Mouse (Mus musculus): ENCODE data around the gene Vasp. TPM values are rescaled to one million over a fixed set of nuclear protein-coding genes. Genes with fewer than 3 reads are reported as not detected.

Gene Vasp
- total and polyA plus RNA-seq, 3 experiments, result 130 to 185 TPM; not detected in 1

DNA sequence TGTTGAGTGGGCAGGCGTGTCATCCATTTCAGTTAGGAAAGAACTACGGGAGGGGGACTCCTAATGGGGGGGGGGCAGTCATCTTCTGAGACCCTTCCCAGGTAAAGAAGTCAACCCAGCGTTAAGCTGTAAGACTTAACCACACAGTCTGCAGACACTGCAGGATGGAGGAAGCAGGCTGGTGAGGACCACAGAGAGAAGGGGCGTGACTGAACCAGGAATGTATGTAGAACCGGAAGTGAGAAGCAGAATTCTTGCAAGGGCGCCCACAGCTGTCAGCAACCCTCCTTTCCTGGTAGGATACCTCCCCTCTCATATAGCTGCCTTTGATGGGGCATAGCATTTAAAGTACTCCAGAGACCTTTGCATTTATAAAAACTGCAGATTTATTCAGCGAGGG, 15.1 kb downstream of the Vasp start:
- Histone ChIP-seq H3K79me2 (ENCODE audit: control insufficient read depth, insufficient read depth, low read length, poor library complexity) (no peaks in the 10 kb centered on the region), H3K27me3 (ENCODE audit: control insufficient read depth in 1 of 2, insufficient read depth in 2 of 2, low read length in 2 of 2) (no peaks in the 10 kb centered on the region), H3K9me3 (replicated peaks; ENCODE audit: insufficient read depth, low read length) (no peaks in the 10 kb centered on the region), H3K36me3 (ENCODE audit: control insufficient read depth in 1 of 2, insufficient read depth in 2 of 2, low read length in 2 of 2) (peaks cover 2 to 3% of the 10 kb centered on the region in 2 experiments; a peak in 3 of 4 replicates), H3K4me3 (ENCODE audit: control insufficient read depth in 1 of 2, insufficient read depth in 1 of 2, low read depth in 2 of 2, low read length in 2 of 2) (no peak overlapping the region), H3K4me1 (ENCODE audit: control insufficient read depth in 1 of 2, insufficient read depth in 2 of 2, low read length in 2 of 2) (no peaks in the 10 kb centered on the region), H3K9ac (ENCODE audit: control insufficient read depth, low read depth, low read length, poor library complexity, severe bottlenecking) (no peak overlapping the region), H3K27ac (ENCODE audit: control insufficient read depth, low read depth, low read length) (no peak overlapping the region)
- TF ChIP-seq RCOR1 (IDR thresholded peaks at IDR 0.05; ENCODE audit: low read depth, low read length) (no peak), ZNF384 (IDR thresholded peaks at IDR 0.05; ENCODE audit: low read depth, low read length) (no peak), MEF2A (IDR thresholded peaks at IDR 0.05; ENCODE audit: extremely low read depth, insufficient replicate concordance, low read depth, low read length, poor library complexity, severe bottlenecking) (no peak)
- DNase-seq (ENCODE audit: low read depth, low spot score), result no peak

DNA sequence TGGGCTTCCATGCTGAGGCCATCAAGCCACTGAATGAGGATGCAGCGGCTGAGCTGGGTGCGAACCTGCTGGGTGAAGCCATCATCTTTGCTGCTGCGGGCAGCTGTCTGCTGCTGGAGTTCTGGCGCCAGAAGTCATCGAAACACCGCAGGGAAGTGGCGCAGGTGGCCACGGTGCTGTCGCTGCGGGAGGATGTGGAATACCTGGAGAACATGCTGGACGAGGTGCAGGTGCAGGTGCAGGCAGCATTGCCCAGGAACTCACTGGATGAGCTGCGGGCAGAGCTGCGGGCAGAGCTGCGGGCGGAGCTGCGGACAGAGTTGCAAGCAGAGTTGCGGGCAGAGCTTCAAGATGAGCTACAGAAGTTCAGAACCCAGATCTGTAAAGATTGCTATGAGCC, 16.2 kb downstream of the Vasp start:
- no peak for DNase-seq (ENCODE audit: low read depth, low spot score)
- Histone ChIP-seq H3K36me3 (ENCODE audit: control insufficient read depth in 1 of 2, insufficient read depth in 2 of 2, low read length in 2 of 2) (peaks cover 2 to 3% of the 10 kb centered on the region in 2 experiments; a peak in 3 of 4 replicates), H3K27me3 (ENCODE audit: control insufficient read depth in 1 of 2, insufficient read depth in 2 of 2, low read length in 2 of 2) (no peaks in the 10 kb centered on the region), H3K79me2 (ENCODE audit: control insufficient read depth, insufficient read depth, low read length, poor library complexity) (no peaks in the 10 kb centered on the region), H3K9me3 (replicated peaks; ENCODE audit: insufficient read depth, low read length) (no peaks in the 10 kb centered on the region), H3K4me1 (ENCODE audit: control insufficient read depth in 1 of 2, insufficient read depth in 2 of 2, low read length in 2 of 2) (no peaks in the 10 kb centered on the region), H3K27ac (ENCODE audit: control insufficient read depth, low read depth, low read length) (no peak overlapping the region), H3K9ac (ENCODE audit: control insufficient read depth, low read depth, low read length, poor library complexity, severe bottlenecking) (no peak overlapping the region), H3K4me3 (ENCODE audit: control insufficient read depth in 1 of 2, insufficient read depth in 1 of 2, low read depth in 2 of 2, low read length in 2 of 2) (no peak overlapping the region)
- TF ChIP-seq MAFK (IDR thresholded peaks at IDR 0.05; ENCODE audit: borderline replicate concordance, low read depth, low read length) (no peak), BHLHE40 (IDR thresholded peaks at IDR 0.05; ENCODE audit: borderline replicate concordance, low read depth, low read length) (no peak), MXI1 (IDR thresholded peaks at IDR 0.05; ENCODE audit: low read depth, low read length) (no peak), NRF1 (IDR thresholded peaks at IDR 0.05; ENCODE audit: insufficient read depth, low read depth, low read length, poor library complexity, severe bottlenecking) (no peak), USF2 (IDR thresholded peaks at IDR 0.05; ENCODE audit: borderline replicate concordance in 1 of 2, insufficient read depth in 1 of 2, low read depth in 1 of 2, low read length in 2 of 2) (no peak), CTCF (IDR thresholded peaks at IDR 0.05 in 2 of 3, conservative IDR thresholded peaks at IDR 0.05 in 1 of 3; ENCODE audit: control insufficient read depth in 1 of 3, insufficient read depth in 1 of 3, low read depth in 2 of 3, low read length in 3 of 3, poor library complexity in 1 of 3, severe bottlenecking in 1 of 3) (no peak), MAX (IDR thresholded peaks at IDR 0.05; ENCODE audit: low read length) (no peak), MYB (IDR thresholded peaks at IDR 0.05; ENCODE audit: low read depth, low read length) (no peak), ETS1 (IDR thresholded peaks at IDR 0.05; ENCODE audit: low read depth, low read length) (no peak), ZNF384 (IDR thresholded peaks at IDR 0.05; ENCODE audit: low read depth, low read length) (no peak)

DNA sequence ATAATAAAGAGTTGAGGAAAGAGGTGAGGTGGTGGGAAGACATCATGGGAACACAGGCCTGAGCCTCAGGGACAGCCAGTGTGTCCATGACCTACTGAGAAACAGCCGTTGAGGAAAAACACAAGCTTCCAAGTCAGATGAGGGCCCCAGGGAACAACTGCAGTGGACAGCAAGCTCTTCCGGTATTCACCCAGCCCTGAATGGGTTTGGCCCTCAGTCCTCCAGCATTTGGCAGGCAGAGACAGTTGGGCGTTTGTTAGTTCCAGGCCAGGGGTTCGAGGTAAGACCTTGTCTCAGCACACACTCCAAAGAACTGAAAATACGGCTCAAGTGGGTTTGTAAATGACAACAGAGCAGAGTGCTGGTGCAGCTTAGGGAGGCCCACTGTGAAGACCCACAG, 18.2 kb downstream of the Vasp start:
- H3K36me3 ChIP-seq (ENCODE audit: control insufficient read depth in 1 of 2, insufficient read depth in 2 of 2, low read length in 2 of 2), result peaks cover 0 to 3% of the 10 kb centered on the region in 2 experiments; a peak in 2 of 4 replicates
- H3K9ac ChIP-seq (ENCODE audit: control insufficient read depth, low read depth, low read length, poor library complexity, severe bottlenecking), result no peak overlapping the region
- H3K4me1 ChIP-seq (ENCODE audit: control insufficient read depth in 1 of 2, insufficient read depth in 2 of 2, low read length in 2 of 2), result no peaks in the 10 kb centered on the region
- no peak overlapping the region for H3K4me3 ChIP-seq (ENCODE audit: control insufficient read depth in 1 of 2, insufficient read depth in 1 of 2, low read depth in 2 of 2, low read length in 2 of 2)
- DNase-seq (ENCODE audit: low read depth, low spot score), result no peak
- no peaks in the 10 kb centered on the region for H3K27me3 ChIP-seq (ENCODE audit: control insufficient read depth in 1 of 2, insufficient read depth in 2 of 2, low read length in 2 of 2)
- no peaks in the 10 kb centered on the region for H3K79me2 ChIP-seq (ENCODE audit: control insufficient read depth, insufficient read depth, low read length, poor library complexity)
- TF ChIP-seq MAFK (IDR thresholded peaks at IDR 0.05; ENCODE audit: borderline replicate concordance, low read depth, low read length), result no peak
- no peak for TF ChIP-seq CHD1 (IDR thresholded peaks at IDR 0.05; ENCODE audit: low read depth, low read length)
- TF ChIP-seq ZMIZ1 (IDR thresholded peaks at IDR 0.05; ENCODE audit: low read depth, low read length), result no peak
- no peak for TF ChIP-seq RCOR1 (IDR thresholded peaks at IDR 0.05; ENCODE audit: low read depth, low read length)
- TF ChIP-seq KAT2A (conservative IDR thresholded peaks at IDR 0.05; ENCODE audit: low read depth, low read length), result no peak
- no peak for TF ChIP-seq POLR2A (IDR thresholded peaks at IDR 0.05; ENCODE audit: control insufficient read depth in 1 of 2, insufficient read depth in 1 of 2, low read depth in 1 of 2, low read length in 2 of 2, poor library complexity in 1 of 2)
- TF ChIP-seq USF1 (IDR thresholded peaks at IDR 0.05; ENCODE audit: low read depth, low read length), result no peak
- no peak for TF ChIP-seq MAZ (IDR thresholded peaks at IDR 0.05; ENCODE audit: low read depth, low read length)
- no peak for TF ChIP-seq USF2 (IDR thresholded peaks at IDR 0.05; ENCODE audit: borderline replicate concordance in 1 of 2, insufficient read depth in 1 of 2, low read depth in 1 of 2, low read length in 2 of 2)
- TF ChIP-seq MXI1 (IDR thresholded peaks at IDR 0.05; ENCODE audit: low read depth, low read length), result no peak
- no peak overlapping the region for H3K27ac ChIP-seq (ENCODE audit: control insufficient read depth, low read depth, low read length)
- no peaks in the 10 kb centered on the region for H3K9me3 ChIP-seq (replicated peaks; ENCODE audit: insufficient read depth, low read length)
